Mouse (Mus musculus) WW6 (cell line): ENCODE results near the gene Polr2b.
A peak's percentile ranks its signal among the peaks of the same experiment; 100 is the strongest.

Source experiments
- DNase-seq: peaks from one replicate; pipeline ENCODE4 v3.0.0-alpha.2; 2013; ENCODE audit warnings: low read depth, low spot score

Polr2b gene

DNA sequence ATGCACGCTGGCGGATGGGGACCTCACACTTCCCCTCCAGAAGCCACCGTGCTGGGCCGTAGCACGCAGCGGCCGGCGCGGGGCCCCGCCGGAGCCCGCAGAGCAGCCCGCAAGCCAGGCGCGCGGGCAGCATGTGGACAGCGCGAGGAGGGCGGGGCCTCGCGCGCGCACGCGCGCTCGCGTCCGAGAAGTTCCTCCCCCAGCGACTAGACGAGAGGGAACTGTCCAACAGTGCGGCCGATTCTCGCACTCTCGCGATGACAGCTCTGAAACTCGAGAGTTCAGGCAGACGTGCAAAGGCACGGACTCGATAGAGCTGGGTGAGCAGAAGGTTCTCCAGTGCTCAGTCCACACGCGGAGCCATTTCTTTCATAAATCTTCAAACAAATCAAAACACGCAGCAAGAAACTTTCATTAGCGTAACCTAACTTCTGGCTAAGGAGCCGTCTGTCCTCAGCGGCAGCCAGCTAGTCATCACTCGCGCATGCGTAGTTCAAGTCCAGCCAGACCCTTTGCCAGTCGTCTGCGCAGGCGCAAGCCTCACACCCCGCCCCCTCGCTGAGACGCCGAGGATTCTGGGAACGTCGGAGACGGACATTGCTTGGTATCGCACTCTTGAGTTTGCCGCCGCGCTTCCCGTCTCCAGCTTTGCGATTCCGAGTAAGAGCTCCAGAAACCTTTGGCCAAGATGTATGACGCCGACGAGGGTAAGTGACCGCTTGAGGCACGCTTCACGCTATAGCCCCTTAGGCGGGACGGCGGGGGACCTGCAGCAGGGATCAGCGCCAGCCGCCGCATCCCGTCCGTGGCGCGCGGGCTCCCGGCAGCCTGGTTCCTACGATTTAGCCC, at the start of gene Polr2b, which contains the start of gene Noa1:
TSS of gene Polr2b (plus strand) at position 224 of the 849 bp plus-strand sequence.
TSS of gene Noa1 (minus strand) at position 161 of the 849 bp plus-strand sequence.
- DNase-seq = peak; percentile 97

DNA sequence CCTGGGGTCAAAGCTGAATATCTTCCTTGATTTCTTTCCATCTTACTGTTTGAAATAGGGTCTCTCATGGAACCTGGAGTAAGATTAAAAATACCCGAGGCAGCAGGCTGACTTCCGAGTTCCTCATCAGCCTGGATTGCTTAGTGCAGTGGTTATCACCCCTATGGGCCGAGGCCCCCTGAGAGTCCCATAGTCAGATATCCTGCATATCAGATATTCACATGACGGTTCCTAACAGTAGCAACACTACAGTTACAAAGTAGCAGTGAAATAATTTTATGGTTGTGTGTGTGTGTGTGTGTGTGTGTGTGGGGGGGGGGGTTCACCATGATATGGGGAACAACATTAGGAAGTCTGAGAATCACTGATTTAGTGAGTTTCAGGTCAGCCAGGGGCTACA, 48.8 kb upstream of the Polr2b start:
- DNase-seq = no peak

DNA sequence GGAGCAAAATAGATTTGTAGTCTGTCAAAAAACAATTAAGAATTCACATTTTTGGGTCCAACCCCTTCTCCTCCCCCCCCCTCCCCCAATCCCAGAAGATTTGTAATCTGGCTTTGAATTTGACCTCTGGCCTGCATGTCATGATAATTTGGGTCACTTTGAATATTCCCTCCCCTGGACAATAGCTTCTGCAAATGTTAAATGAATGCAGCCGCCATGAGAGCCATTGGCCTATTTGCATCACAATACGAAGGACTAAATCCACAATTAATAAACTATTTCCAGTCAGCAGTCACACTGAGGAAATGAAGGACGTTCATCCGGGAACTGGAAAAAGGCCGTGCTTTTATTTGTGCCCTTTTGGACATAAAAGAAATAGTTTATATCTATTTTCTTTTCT, 47.8 kb upstream of the Polr2b start:
- DNase-seq = no peak

DNA sequence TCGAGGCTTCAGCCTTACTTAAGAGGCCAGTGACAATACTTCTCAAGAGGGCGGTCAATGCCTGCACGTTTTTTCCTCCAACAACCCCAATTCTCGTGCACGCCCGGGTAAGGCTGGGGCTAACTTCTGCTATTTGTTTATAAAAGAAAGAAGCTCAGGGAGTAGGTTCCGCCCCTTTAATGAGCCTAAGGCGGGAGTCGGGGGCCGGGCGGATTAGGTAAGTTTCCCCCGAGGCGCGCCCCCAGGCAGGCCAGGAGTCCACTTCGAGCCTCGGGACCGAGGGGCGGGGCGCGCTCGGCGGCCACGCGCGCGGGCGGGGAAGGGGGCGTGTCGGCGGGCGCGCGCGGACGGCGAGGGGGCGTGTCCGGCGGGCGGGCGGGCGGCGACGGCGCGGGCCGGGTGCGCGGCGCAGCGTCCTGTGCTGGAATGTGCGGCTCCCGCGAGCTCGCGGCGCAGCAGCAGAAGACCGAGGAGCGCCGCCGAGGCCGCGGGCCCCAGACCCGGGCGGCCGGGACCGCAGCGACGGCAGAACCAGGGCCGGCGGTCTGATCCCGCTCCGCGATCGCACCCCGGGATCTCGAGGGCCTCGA, 44.8 kb upstream of the Polr2b start, which contains the start of gene Rest:
TSS of gene Rest (plus strand) at position 411 of the 590 bp plus-strand sequence.
- peak; percentile 87 for DNase-seq

DNA sequence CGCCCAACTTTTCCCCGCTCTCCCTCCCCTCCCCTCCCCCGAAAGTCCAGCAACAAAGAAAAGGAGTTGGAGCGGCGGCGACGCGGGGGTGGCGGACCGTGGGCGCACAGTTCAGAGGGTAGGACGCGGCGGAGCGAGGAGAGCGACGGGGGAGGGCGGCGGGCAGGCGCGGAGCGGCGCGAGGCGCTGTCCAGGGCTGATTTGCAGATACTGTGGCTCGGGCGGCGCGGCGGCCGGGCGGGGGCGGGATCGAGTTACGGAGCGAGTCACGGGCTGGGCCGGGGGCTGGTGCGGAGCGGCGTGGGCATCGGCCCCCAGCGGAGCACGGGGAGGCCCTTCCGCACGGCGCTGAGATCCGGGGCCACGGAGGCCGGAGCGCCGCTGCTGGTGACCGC, 44.3 kb upstream of the Polr2b start:
- no peak for DNase-seq

DNA sequence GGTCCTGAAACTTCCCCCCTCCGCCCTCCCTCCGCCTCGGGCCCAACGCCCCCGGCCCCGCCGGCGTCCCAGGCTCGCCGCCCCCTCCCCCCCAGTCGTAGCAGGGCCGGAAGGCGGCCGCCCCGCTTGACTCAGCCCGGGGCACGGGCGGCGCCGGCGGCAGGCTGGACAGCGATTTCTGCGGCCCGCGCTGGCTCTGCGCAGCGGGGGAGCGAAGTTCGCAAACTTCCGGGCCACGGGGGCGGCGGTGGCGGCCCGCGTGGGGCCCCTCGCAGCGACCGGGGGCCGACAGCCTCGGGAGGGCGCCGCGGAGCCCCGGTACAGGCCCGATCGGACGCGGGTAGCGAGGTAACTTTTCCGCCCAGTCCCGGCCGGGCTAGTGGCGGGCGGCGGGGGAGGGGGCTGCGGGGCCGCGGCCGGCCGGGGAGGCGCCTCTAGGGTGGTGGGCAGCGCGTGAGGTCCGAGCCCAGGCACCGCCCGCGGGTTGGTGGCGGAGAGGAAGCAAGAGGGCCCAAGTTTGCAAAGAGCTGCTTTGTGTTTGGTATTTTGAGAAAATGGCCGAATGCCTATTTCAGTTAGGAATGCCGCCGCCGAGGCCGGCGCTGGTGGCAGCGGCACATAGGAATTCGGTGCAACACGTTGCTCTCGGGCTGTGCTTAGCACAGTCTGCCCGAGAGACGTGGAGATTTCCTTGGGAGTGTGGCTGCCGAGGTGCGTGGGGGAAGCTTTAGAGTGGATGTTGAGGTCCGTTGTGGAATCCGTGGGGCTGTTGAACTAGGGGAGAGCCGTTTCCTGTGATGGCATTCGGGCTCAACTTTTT, 43.7 kb upstream of the Polr2b start:
- no peak for DNase-seq

DNA sequence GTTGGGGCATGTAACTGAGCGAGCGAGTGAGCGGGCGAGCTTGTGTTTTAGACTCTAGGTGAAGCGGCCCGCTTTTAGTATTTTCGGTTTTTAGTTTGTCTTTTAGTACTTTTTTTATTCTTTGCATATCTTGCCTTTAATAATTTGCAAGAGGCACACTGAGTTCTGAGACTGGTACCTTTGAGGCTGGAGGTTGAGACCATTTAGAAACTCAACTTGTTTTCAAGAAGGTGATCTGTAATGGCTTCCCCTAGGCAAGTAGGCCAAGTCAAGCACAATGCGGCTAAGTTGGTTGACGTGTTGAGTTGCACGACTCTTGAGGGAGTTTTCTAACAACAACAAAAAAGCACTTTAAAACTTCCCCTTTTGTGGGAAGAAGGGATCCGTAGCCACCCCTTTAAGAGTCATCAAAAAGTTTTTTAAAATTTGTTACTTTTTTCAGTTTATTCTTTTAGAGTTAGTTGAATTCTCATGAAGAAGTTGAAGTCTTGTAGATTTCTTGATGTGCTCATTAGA, 43.0 kb upstream of the Polr2b start:
- no peak for DNase-seq

DNA sequence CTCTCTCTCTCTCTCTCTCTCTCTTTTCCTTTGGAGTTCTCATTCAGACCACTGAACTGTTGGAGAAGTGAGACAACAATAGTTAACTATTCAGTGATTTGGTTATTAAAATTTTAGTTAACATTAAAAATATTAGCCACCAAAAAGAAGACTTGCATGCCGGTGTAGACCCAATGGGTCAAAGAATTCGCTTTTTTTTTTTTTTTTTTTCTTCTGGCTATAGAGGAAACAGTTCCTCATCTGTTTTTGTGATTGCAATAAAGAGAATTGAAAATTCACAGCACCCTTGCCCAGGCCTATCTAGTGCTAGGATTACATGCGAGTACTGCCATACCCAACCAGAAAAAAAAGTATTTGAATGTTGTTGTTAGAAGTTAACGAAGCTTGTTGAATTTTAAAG, 42.5 kb upstream of the Polr2b start:
- DNase-seq = no peak

DNA sequence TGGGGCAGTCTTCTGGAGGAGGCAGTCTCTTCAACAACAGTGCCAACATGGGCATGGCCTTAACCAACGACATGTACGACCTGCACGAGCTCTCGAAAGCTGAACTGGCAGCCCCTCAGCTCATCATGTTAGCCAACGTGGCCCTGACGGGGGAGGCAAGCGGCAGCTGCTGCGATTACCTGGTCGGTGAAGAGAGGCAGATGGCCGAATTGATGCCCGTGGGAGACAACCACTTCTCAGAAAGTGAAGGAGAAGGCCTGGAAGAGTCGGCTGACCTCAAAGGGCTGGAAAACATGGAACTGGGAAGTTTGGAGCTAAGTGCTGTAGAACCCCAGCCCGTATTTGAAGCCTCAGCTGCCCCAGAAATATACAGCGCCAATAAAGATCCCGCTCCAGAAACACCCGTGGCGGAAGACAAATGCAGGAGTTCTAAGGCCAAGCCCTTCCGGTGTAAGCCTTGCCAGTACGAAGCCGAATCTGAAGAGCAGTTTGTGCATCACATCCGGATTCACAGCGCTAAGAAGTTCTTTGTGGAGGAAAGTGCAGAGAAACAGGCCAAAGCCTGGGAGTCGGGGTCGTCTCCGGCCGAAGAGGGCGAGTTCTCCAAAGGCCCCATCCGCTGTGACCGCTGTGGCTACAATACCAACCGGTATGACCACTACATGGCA, 41.9 kb upstream of the Polr2b start:
- no peak for DNase-seq

DNA sequence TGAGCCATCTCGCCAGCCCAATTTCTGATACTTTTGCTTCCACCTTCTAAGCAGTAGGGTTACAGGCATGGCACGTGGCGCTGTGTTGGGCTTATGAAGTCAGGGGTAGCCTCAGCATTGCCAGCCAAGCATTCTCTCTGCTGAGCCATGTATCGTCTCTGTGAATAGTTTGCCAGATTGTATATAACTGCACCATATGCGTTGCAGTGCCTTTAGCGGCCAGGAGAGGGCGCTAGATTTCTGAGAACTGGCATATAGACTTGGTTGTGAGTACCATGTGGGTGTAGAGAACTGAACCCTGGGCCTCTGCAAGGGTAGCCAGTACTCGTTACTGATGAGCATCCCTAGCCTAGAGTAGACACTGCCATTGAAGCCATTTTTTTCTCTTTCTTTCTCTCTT, 40.5 kb upstream of the Polr2b start:
- no peak for DNase-seq

DNA sequence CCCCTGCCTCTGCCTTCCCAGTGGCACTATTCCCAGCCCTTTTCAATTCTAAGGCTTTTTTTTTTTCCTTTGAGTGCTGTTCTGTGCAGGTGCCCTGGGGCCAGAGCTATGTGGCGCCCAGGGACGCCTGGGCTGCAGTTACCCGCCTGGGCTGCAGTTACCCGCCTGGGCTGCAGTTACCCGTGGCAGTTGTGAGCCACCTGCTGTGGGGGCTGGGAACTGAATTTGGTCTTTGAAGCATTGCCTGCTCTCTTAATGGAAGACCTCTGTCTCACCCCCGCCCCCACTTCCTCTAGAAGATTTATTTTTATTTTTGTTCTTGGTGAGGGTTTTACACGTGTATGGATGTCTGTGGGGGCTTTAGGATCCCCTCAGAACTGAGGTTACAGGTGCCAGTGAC, 36.8 kb upstream of the Polr2b start:
- DNase-seq = no peak

DNA sequence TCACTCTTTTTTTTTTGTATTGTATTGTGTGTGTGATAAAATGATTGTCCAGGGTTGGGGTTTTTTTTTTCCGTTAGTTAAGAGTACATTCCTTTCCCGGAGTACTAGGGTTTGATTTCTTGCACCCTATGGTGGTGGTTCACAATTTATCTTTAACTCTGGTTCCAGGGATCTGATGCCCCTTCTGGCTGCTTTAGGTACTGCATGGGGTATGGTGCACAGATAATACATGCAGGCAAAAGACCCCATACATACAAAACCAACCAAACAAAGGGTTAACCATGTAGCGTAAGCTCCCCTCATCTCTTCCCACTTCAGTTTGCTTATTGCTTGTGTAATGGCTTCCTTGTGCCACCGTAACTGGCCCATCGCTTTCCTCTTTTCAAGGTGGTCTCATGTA, 34.0 kb upstream of the Polr2b start:
- no peak for DNase-seq

DNA sequence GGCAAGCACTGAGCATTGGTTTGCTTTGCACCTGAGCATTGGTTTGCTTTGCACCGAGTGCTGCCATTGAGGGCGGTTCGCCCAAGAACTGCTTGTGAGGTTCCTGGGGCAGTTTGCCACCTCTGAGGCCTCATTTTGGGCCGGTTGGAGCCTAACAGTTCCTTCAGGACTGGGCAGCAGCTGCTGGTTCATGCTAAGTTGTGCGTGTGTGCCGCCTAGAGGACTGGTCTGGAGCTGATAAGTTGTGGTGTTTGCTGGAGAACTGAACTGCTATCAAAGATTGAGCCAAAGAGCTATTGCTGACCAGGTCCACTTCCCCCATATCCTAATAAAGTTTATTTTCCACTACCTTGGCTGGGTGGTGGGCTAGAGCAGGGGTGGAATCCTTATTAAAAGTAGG, 32.7 kb upstream of the Polr2b start:
- no peak for DNase-seq

DNA sequence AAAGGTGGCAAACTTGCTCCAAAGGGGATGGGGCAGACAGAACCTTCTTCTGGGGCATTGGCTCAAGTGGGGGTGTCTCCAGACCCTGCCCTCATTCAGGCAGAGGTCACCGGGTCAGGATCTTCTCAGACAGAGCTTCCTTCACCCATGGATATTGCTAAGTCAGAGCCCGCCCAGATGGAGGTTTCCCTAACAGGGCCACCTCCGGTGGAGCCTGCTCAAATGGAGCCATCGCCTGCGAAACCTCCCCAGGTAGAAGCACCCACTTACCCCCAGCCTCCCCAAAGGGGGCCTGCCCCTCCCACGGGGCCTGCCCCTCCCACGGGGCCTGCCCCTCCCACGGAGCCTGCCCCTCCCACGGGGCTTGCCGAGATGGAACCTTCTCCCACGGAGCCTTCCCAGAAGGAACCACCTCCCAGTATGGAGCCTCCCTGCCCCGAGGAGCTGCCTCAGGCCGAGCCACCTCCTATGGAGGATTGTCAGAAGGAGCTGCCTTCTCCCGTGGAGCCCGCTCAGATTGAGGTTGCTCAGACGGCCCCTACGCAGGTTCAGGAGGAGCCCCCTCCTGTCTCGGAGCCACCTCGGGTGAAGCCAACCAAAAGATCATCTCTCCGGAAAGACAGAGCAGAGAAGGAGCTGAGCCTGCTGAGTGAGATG, 28.3 kb upstream of the Polr2b start:
- DNase-seq = no peak

DNA sequence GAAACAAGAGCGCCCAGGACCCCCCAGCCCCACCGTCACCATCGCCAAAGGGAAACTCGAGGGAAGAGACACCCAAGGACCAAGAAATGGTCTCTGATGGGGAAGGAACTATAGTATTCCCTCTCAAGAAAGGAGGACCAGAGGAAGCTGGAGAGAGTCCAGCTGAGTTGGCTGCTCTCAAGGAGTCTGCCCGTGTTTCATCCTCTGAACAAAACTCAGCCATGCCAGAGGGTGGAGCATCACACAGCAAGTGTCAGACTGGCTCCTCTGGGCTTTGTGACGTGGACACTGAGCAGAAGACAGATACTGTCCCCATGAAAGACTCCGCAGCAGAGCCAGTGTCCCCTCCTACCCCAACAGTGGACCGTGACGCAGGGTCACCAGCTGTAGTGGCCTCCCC, 27.7 kb upstream of the Polr2b start:
- DNase-seq = no peak

DNA sequence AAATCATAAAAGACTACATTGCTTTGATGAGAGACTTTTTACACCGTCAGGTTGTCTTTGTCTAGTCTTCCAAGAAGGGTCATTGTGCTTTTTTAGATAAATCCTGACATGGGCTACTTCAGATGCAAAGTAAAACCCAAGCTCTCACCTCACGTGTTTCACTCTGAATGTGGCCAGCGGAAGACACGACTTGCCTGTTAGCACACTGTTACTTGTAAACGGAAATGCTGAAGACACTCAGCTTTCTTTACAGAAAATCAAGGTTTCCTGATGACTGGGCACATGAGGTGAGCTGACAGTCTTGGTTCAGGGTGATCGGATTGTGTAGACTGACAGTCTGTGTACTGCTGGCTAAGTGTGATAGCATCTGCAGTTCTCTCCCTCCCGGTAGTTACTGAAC, 24.3 kb upstream of the Polr2b start:
- DNase-seq = no peak

DNA sequence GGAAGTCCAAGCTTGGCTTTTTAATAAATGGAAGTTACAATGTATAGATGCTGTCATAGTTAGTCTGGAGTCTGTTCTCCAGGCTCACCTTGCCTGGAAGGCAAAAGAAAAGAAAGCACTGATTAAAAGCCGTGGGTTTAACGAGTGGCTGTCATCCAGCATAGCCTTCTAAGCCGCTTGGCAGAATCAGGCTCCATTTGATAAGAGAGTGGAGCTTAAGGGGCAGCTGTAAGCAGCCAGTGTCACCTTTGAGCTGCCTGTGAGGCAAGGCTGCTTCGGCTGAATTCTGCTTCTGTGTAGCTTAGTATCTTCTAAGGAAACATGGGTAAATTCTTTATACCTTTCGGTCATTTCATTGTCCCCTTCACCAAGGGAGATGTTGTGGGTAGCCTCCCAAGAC, 23.0 kb upstream of the Polr2b start:
- no peak for DNase-seq

DNA sequence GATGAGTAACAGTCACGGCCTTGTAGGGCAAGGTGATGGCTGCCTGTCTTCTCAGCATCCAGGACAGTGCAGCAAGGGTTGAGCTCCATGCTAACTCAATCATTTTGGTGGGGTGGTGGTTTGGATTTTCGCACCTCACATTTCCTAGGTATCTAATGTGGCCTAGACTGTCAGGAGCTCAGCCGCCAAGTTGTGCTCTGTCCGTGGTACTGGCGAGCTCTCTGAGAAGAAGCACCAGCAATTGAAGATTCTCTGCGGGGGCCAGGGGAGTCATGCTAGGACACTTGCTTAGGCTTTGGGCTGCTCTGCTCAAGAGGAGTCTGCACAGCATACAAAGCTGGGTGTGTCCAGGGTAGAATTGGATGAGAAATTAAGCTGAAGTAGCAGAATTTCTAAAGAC, 22.0 kb upstream of the Polr2b start:
- DNase-seq = no peak

DNA sequence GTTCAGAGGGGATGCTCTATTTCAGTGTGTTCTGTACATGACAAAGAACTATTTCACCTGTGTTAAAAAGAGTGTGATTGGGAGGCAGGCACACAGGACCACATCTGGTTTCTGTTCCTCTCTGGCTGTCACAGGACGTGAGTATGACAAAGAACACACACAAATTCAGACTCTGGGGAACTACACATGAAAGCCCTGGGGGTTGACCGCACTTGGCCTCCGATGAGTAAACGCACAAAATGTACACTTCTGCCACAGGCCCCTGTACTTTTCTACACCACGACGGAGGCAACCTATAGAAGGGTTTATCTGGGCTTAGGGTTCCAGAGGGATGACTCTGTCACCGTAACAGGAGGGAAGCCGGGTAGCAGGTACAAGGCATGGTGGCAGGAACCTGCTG, 20.3 kb upstream of the Polr2b start:
- no peak for DNase-seq

DNA sequence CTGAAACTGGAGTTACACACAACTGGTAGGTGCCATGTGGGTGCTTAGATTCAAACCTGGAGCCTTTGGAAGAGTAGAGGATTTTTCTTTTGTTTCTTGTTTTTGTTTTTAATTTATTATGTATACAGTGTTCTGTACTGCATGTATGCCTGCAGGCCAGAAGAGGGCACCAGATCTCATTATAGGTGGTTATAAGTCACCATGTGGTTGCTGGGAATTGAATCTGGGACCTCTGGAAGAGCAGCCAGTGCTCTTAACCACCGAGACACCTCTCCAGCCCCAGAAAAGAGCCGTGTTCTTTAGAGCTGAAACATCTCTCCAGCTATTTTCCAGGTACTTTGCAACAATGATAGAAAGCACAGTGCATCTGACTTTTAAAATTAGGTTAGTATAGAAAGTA, 19.3 kb upstream of the Polr2b start:
- DNase-seq = no peak
